Mouse (Mus musculus) frontal cortex, adult 2 months (tissue): ENCODE measurements around the gene Eef2k. TPM values are rescaled to one million over a fixed set of nuclear protein-coding genes. Genes with fewer than 3 reads are reported as not detected.

Experiments used
- DNase-seq, 2 experiments: peaks; one replicate each; pipeline ENCODE4 v3.0.0; 2022; ENCODE audit warnings: low spot score in 1 of 2; ENCODE audit errors: extremely low spot score in 1 of 2
- polyA plus RNA-seq: library from polyadenylated mRNA; depleted of rRNA; stranded (reverse); fragments of >200 nt; gene quantifications from 2 replicates; pipeline ENCODE4 v1.2.3, GENCODE M21; 2012

Eef2k gene
- polyA plus RNA-seq, 1 experiment: 35.3 TPM

- DNase-seq: no peak
Observed at GRCm38 (mm10) chr7:120843852-120844435, 1.3 kb downstream of the Eef2k start.

GRCm38 (mm10) chr7:120844689-120845088 is 2.1 kb downstream of the Eef2k start:
- no peak for DNase-seq

GRCm38 (mm10) chr7:120848831-120849512 is 6.3 kb downstream of the Eef2k start:
- no peak for DNase-seq

GRCm38 (mm10) chr7:120850165-120850564 is 7.5 kb downstream of the Eef2k start:
- no peak for DNase-seq

GRCm38 (mm10) chr7:120859854-120860253 is 17.2 kb downstream of the Eef2k start:
- no peak for DNase-seq

GRCm38 (mm10) chr7:120860799-120861487 is 18.3 kb downstream of the Eef2k start:
- DNase-seq: no peak

- DNase-seq: no peak
Observed at GRCm38 (mm10) chr7:120861488-120862047, 18.9 kb downstream of the Eef2k start.

GRCm38 (mm10) chr7:120862196-120862595 is 19.6 kb downstream of the Eef2k start:
- DNase-seq: no peak

GRCm38 (mm10) chr7:120862626-120863025 is 20.0 kb downstream of the Eef2k start:
- DNase-seq: no peak

- no peak for DNase-seq
Observed at GRCm38 (mm10) chr7:120863476-120863875, 20.8 kb downstream of the Eef2k start.

- DNase-seq: no peak
Observed at GRCm38 (mm10) chr7:120865100-120865499, 22.5 kb downstream of the Eef2k start.

- no peak for DNase-seq
Observed at GRCm38 (mm10) chr7:120865832-120866231, 23.2 kb downstream of the Eef2k start.

- DNase-seq: no peak
Observed at GRCm38 (mm10) chr7:120866684-120867083, 24.1 kb downstream of the Eef2k start.

GRCm38 (mm10) chr7:120867720-120868119 is 25.1 kb downstream of the Eef2k start:
- no peak for DNase-seq

- peak in 1 of 2 experiments; percentile 39 for DNase-seq
Observed at GRCm38 (mm10) chr7:120869883-120870282, 27.3 kb downstream of the Eef2k start.

GRCm38 (mm10) chr7:120870431-120871008 is 27.9 kb downstream of the Eef2k start:
- no peak for DNase-seq

- no peak for DNase-seq
Observed at GRCm38 (mm10) chr7:120873083-120873482, 30.5 kb downstream of the Eef2k start.

GRCm38 (mm10) chr7:120874021-120874420 is 31.4 kb downstream of the Eef2k start:
- no peak for DNase-seq

- no peak for DNase-seq
Observed at GRCm38 (mm10) chr7:120874764-120875539, 32.3 kb downstream of the Eef2k start.
